Mouse (Mus musculus) lung, adult 2 months (tissue): ENCODE data around the gene Man2b1.

Experiments used
- CTCF ChIP-seq: fragments of 200-500 bp; IDR thresholded peaks from 2 replicates; pipeline ENCODE4 v1.5.1; 2011; ENCODE audit warnings: mild to moderate bottlenecking, low read length, control low read depth; ENCODE audit not compliant: insufficient read depth
- POLR2A ChIP-seq: fragments of 200-500 bp; IDR thresholded peaks from 2 replicates; pipeline ENCODE4 v1.6.1; 2011; ENCODE audit warnings: low read depth, mild to moderate bottlenecking, control low read depth, low read length, borderline replicate concordance; ENCODE audit errors: extremely low read depth

- no peak for TF ChIP-seq CTCF
- TF ChIP-seq POLR2A, result no peak
Observed at GRCm38 (mm10) chr8:85090856-85091255, 7.8 kb downstream of the Man2b1 start.
